Comparison of ENCODE assay signal across 8 mouse cellular contexts in the genomic region with DNA sequence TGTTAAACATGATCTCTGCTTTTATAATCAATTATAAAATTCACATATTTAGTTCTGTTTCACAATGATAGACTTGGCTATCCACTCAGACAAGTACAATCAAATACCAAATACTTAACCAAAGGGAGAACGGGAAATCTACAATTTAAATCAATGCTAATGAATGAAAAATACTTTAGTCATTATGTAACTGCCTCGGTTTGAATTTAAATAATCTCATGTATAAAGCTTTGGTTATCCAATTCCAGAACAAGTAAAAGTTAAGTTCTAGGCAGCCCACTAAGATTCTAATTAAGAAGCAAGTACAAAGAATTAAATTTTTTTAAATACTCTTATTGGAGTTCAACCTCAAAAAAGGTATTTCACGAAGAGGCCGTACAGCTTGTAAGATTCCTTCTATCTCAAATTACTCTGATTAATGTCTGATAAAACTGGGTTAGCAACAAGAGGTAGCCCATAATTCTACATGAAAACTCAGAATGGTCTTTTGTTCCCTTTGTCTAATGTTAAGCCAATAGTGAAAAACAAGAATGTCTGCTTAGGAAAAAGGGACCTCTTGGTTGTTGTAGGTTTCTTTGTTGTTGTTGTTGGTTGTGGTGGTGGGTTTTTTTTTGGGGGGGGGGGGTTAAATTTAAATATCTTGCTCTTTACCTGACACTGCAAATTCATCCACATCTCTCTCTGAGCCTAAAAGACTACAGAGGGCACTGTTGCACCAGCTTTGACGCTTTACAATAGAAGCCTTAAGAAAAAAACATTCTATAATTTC. TPM values are rescaled to one million over a fixed set of nuclear protein-coding genes. Genes with fewer than 3 reads are reported as not detected.
DNase-seq lines count a peak whose midpoint lies in the region; ATAC-seq and TF ChIP-seq lines count a peak whose summit lies in the region.

No protein-coding gene starts in this region.

- no peak for TF ChIP-seq POLR2A in lung, adult 2 months (IDR thresholded peaks at IDR 0.05; ENCODE audit: borderline replicate concordance, extremely low read depth, low read depth, low read length)

- no peak overlapping the region; the same call in 1 of the 2 replicates for H3K4me3 ChIP-seq in heart, embryonic 13.5 days
- no peak overlapping the region for H3K4me3 ChIP-seq in heart, embryonic 12.5 days
- no peak overlapping the region for H3K4me3 ChIP-seq in forebrain, embryonic 11.5 days (ENCODE audit: low read depth, low read length)
- H3K4me3 ChIP-seq in lung, adult 2 months (replicated peaks; ENCODE audit: extremely low read depth, low read depth, low read length) = no peak overlapping the region

- H3K36me3 ChIP-seq in heart, embryonic 13.5 days = no peaks in the 10 kb centered on the region
- no peaks in the 10 kb centered on the region for H3K36me3 ChIP-seq in heart, embryonic 12.5 days
- H3K36me3 ChIP-seq in forebrain, embryonic 11.5 days (ENCODE audit: control insufficient read depth, insufficient read depth, low read length) = no peaks in the 10 kb centered on the region

- DNase-seq in MN1 (ENCODE audit: low spot score) = peak; percentile 25
- DNase-seq in forebrain, embryonic 11.5 days (ENCODE audit: low spot score) = no peak
- peak; percentile 14 for DNase-seq in lung, adult 2 months
- peak; percentile 36 to 37 for DNase-seq in right cerebral cortex, postnatal 10 days (ENCODE audit: low spot score in 2 of 2)
- no peak for DNase-seq in urinary bladder, postnatal 10 days (ENCODE audit: low spot score)

- H3K27me3 ChIP-seq in heart, embryonic 13.5 days (replicated peaks) = no peaks in the 10 kb centered on the region
- H3K27me3 ChIP-seq in heart, embryonic 12.5 days (replicated peaks) = no peaks in the 10 kb centered on the region
- no peaks in the 10 kb centered on the region for H3K27me3 ChIP-seq in forebrain, embryonic 11.5 days (ENCODE audit: control insufficient read depth, insufficient read depth, low read length)

- no peak overlapping the region for H3K9ac ChIP-seq in heart, embryonic 13.5 days
- H3K9ac ChIP-seq in heart, embryonic 12.5 days = no peak overlapping the region
- no peak overlapping the region for H3K9ac ChIP-seq in forebrain, embryonic 11.5 days (ENCODE audit: low read length)

- H3K4me1 ChIP-seq in heart, embryonic 13.5 days = peaks cover 13% of the 10 kb centered on the region
- peaks cover 8% of the 10 kb centered on the region for H3K4me1 ChIP-seq in heart, embryonic 12.5 days (replicated peaks)
- H3K4me1 ChIP-seq in forebrain, embryonic 11.5 days (replicated peaks; ENCODE audit: control insufficient read depth, insufficient read depth, low read length) = peaks cover 6% of the 10 kb centered on the region; the same call in 1 of the 2 replicates
- H3K4me1 ChIP-seq in lung, adult 2 months (ENCODE audit: control insufficient read depth, insufficient read depth, low read length) = no peaks in the 10 kb centered on the region; the same call in 1 of the 2 replicates

- H3K4me2 ChIP-seq in heart, embryonic 13.5 days = peak overlapping the region; percentile 39; the same call in 1 of the 2 replicates
- no peak overlapping the region for H3K4me2 ChIP-seq in heart, embryonic 12.5 days
- no peak overlapping the region for H3K4me2 ChIP-seq in forebrain, embryonic 11.5 days (ENCODE audit: low read depth, low read length, severe bottlenecking)

- no peaks in the 10 kb centered on the region for H3K9me3 ChIP-seq in heart, embryonic 13.5 days
- no peaks in the 10 kb centered on the region for H3K9me3 ChIP-seq in heart, embryonic 12.5 days (replicated peaks)
- H3K9me3 ChIP-seq in forebrain, embryonic 11.5 days (ENCODE audit: control insufficient read depth, low read length) = no peaks in the 10 kb centered on the region

- no peak for TF ChIP-seq CTCF in lung, adult 2 months (IDR thresholded peaks at IDR 0.05; ENCODE audit: insufficient read depth, low read length)

- 57% methylated on average over 5 of the region's 5 CpGs for WGBS in heart, embryonic 13.5 days
- 54% methylated on average over 5 of the region's 5 CpGs for WGBS in heart, embryonic 12.5 days
- WGBS in forebrain, embryonic 11.5 days = 25% methylated on average over 5 of the region's 5 CpGs
- 60% methylated on average over 5 of the region's 5 CpGs for WGBS in lung, adult 2 months

- no peak for ATAC-seq in heart, embryonic 13.5 days (ENCODE audit: extremely low read depth, insufficient number of reproducible peaks, low FRiP score, low TSS enrichment)
- ATAC-seq in heart, embryonic 12.5 days (ENCODE audit: insufficient number of reproducible peaks, low FRiP score) = no peak
- peak; percentile 69 for ATAC-seq in forebrain, embryonic 11.5 days (replicated peaks; ENCODE audit: low FRiP score)
- ATAC-seq in inflammation-experienced regulatory T-cells, adult 6 months = no peak

- H3K27ac ChIP-seq in heart, embryonic 13.5 days (replicated peaks) = no peak overlapping the region
- H3K27ac ChIP-seq in heart, embryonic 12.5 days (ENCODE audit: poor library complexity, severe bottlenecking) = no peak overlapping the region
- H3K27ac ChIP-seq in forebrain, embryonic 11.5 days (ENCODE audit: low read depth, low read length) = peak overlapping the region; percentile 13; the same call in 1 of the 2 replicates

RNA-seq across cellular contexts. Expression of a gene that starts 32.8 kb away (rescaled TPM):
- polyA plus RNA-seq in heart, embryonic 13.5 days (2015; fragmentation: Nextera tagmentation; extraction: Ambion mirVana) = 16.4 and 16.8 TPM in 2 replicates
- polyA plus RNA-seq in heart, embryonic 12.5 days (2016; fragmentation: Nextera tagmentation; extraction: Ambion mirVana) = 17.8 and 19.2 TPM in 2 replicates
- 24.8 and 25.5 TPM in 2 replicates for polyA plus RNA-seq in forebrain, embryonic 11.5 days (2014; fragmentation: Nextera tagmentation; extraction: Ambion mirVana)
- 7.9 and 13.0 TPM in 2 replicates for polyA plus RNA-seq in lung, adult 2 months (2012; rRNA removed)
- 10 to 100 TPM; 17.9 to 22.4 (median 20.7) TPM for polyA plus RNA-seq in inflammation-experienced regulatory T-cells, adult 6 months (2017; shearing (Covaris generic))

Comparison
In these comparisons a context has a peak if more than half of its experiments do, and no peak if none do; other contexts are left out.
1. DNase-seq: peak in MN1 (single experiment), lung, adult 2 months (single experiment) and right cerebral cortex, postnatal 10 days (2 of 2); none in forebrain, embryonic 11.5 days (single experiment) and urinary bladder, postnatal 10 days (single experiment).